Mouse (Mus musculus) liver, adult 2 months (tissue): ENCODE data around the gene Fabp6. TPM values are rescaled to one million over a fixed set of nuclear protein-coding genes. Genes with fewer than 3 reads are reported as not detected.
A peak's percentile ranks its signal among the peaks of the same experiment; 100 is the strongest.

Experiments
- DNase-seq: peaks from one replicate; pipeline ENCODE4 v3.0.0-alpha.2; 2011; ENCODE audit warnings: low read depth, low spot score; ENCODE audit errors: extremely low read depth
- H3K27ac ChIP-seq: fragments of 200-500 bp; replicated peaks from 2 replicates; pipeline ENCODE4 v1.5.1; 2012; ENCODE audit warnings: low read depth, mild to moderate bottlenecking, control low read depth, inconsistent platforms, low read length; ENCODE audit not compliant: insufficient read depth
- H3K27me3 ChIP-seq: fragments of 200-500 bp; 2 replicates; pipeline ENCODE4 v1.6.1; 2012; ENCODE audit warnings: mild to moderate bottlenecking, moderate library complexity, low read length, inconsistent platforms; ENCODE audit not compliant: control insufficient read depth, insufficient read depth
- H3K36me3 ChIP-seq: fragments of 200-500 bp; 2 replicates; pipeline ENCODE4 v1.6.1; 2012; ENCODE audit warnings: low read length, inconsistent platforms; ENCODE audit not compliant: control insufficient read depth, insufficient read depth
- H3K4me1 ChIP-seq: fragments of 200-500 bp; 2 replicates; pipeline ENCODE4 v1.6.1; 2011; ENCODE audit warnings: low read length; ENCODE audit not compliant: control insufficient read depth, insufficient read depth
- H3K4me3 ChIP-seq: fragments of 200-500 bp; 2 replicates; pipeline ENCODE4 v1.5.1; 2011; ENCODE audit warnings: low read depth, mild to moderate bottlenecking, control low read depth, low read length, moderate library complexity; ENCODE audit not compliant: insufficient read depth
- H3K79me2 ChIP-seq: fragments of 200-500 bp; 2 replicates; pipeline ENCODE4 v1.6.1; 2012; ENCODE audit warnings: inconsistent platforms, mild to moderate bottlenecking, low read length, moderate library complexity; ENCODE audit not compliant: control insufficient read depth, insufficient read depth
- H3K9ac ChIP-seq: fragments of 200-500 bp; 2 replicates; pipeline ENCODE4 v1.6.1; 2012; ENCODE audit warnings: low read depth, mild to moderate bottlenecking, control low read depth, inconsistent platforms, low read length
- CTCF ChIP-seq: fragments of 200-500 bp; IDR thresholded peaks from 2 replicates; pipeline ENCODE4 v1.5.1; 2011; ENCODE audit warnings: low read depth, low read length, control low read depth
- POLR2A ChIP-seq: fragments of 200-500 bp; IDR thresholded peaks from 2 replicates; pipeline ENCODE4 v1.6.1; 2011; ENCODE audit warnings: low read length, control low read depth; ENCODE audit not compliant: insufficient read depth; ENCODE audit errors: extremely low read depth
- WGBS: fragments of 180-500 bp; shearing (Covaris S2); methylation state at CpG from one replicate; pipeline ENCODE4 v1.1.7; 2018; 5-methylcytosine and 5-hydroxymethylcytosine counted together
- polyA plus RNA-seq: library from polyadenylated mRNA; depleted of rRNA; stranded (reverse); fragments of >200 nt; gene quantifications from 2 replicates; pipeline ENCODE4 v1.2.3, GENCODE M21; 2012
- total RNA-seq: library from RNA; depleted of rRNA; stranded (reverse); fragments of >200 nt; gene quantifications from 2 replicates; pipeline ENCODE4 v1.2.3, GENCODE M21; 2014

The Fabp6 gene
- total and polyA plus RNA-seq, 2 experiments: not detected

- H3K9ac ChIP-seq: no peak overlapping the region
- no peak for TF ChIP-seq CTCF
- TF ChIP-seq POLR2A: no peak
- H3K4me3 ChIP-seq: no peak overlapping the region
- WGBS: 92% methylated on average over 22 of the region's 22 CpGs
- H3K79me2 ChIP-seq: no peaks in the 10 kb centered on the region
- H3K27me3 ChIP-seq: no peaks in the 10 kb centered on the region
- H3K36me3 ChIP-seq: no peaks in the 10 kb centered on the region
- no peak for DNase-seq
- no peaks in the 10 kb centered on the region for H3K4me1 ChIP-seq
- no peak overlapping the region for H3K27ac ChIP-seq
These were observed 15.9 kb downstream of the Fabp6 start for GRCm38 (mm10) chr11:43585211-43586005.

- H3K27me3 ChIP-seq: no peaks in the 10 kb centered on the region
- H3K9ac ChIP-seq: no peak overlapping the region
- WGBS: 87% methylated on average over 11 of the region's 11 CpGs
- H3K36me3 ChIP-seq: no peaks in the 10 kb centered on the region
- DNase-seq: no peak
- TF ChIP-seq POLR2A (no peak), CTCF (no peak)
- no peak overlapping the region for H3K4me3 ChIP-seq
- H3K27ac ChIP-seq: no peak overlapping the region
- H3K4me1 ChIP-seq: no peaks in the 10 kb centered on the region
- H3K79me2 ChIP-seq: no peaks in the 10 kb centered on the region
These were observed 23.4 kb downstream of the Fabp6 start for GRCm38 (mm10) chr11:43577713-43578478.

- DNase-seq: no peak
- H3K36me3 ChIP-seq: no peaks in the 10 kb centered on the region
- no peak overlapping the region for H3K4me3 ChIP-seq
- no peaks in the 10 kb centered on the region for H3K4me1 ChIP-seq
- H3K9ac ChIP-seq: no peak overlapping the region
- H3K79me2 ChIP-seq: no peaks in the 10 kb centered on the region
- H3K27ac ChIP-seq: no peak overlapping the region
- 71% methylated on average over 9 of the region's 9 CpGs for WGBS
- TF ChIP-seq POLR2A (no peak), CTCF (no peak)
- no peaks in the 10 kb centered on the region for H3K27me3 ChIP-seq
These were observed 25.8 kb downstream of the Fabp6 start for GRCm38 (mm10) chr11:43575376-43576151.

GRCm38 (mm10) chr11:43575061-43575375 is 26.3 kb downstream of the Fabp6 start:
- H3K27ac ChIP-seq: no peak overlapping the region
- no peak for DNase-seq
- H3K36me3 ChIP-seq: no peaks in the 10 kb centered on the region
- 55% methylated on average over 3 of the region's 3 CpGs for WGBS
- H3K4me3 ChIP-seq: no peak overlapping the region
- TF ChIP-seq POLR2A (no peak), CTCF (no peak)
- H3K79me2 ChIP-seq: no peaks in the 10 kb centered on the region
- no peak overlapping the region for H3K9ac ChIP-seq
- H3K4me1 ChIP-seq: no peaks in the 10 kb centered on the region
- no peaks in the 10 kb centered on the region for H3K27me3 ChIP-seq

- no peaks in the 10 kb centered on the region for H3K79me2 ChIP-seq
- WGBS: 65% methylated on average over 11 of the region's 11 CpGs
- H3K27ac ChIP-seq: no peak overlapping the region
- DNase-seq: peak; percentile 27
- H3K27me3 ChIP-seq: no peaks in the 10 kb centered on the region
- no peak overlapping the region for H3K9ac ChIP-seq
- no peak overlapping the region for H3K4me3 ChIP-seq
- H3K36me3 ChIP-seq: no peaks in the 10 kb centered on the region
- no peak for TF ChIP-seq POLR2A
- H3K4me1 ChIP-seq: no peaks in the 10 kb centered on the region
These were observed 31.7 kb downstream of the Fabp6 start for GRCm38 (mm10) chr11:43569595-43569994.
